Mouse (Mus musculus) R1 (cell line): ENCODE results near the gene Gm815.
A peak's percentile ranks its signal among the peaks of the same experiment; 100 is the strongest.

ENCODE experiments used
- DNase-seq: peaks from one replicate; pipeline ENCODE4 v3.0.0-alpha.2; 2018; ENCODE audit warnings: low read depth, low spot score

Gm815 gene

GRCm38 (mm10) chr19:26877180-26877775 lies 8.4 kb upstream of the Gm815 start:
- DNase-seq, result peak; percentile 71

GRCm38 (mm10) chr19:26879856-26880255 lies 5.8 kb upstream of the Gm815 start:
- DNase-seq, result no peak

GRCm38 (mm10) chr19:26881866-26882427 lies 3.7 kb upstream of the Gm815 start:
- DNase-seq, result no peak

GRCm38 (mm10) chr19:26888171-26888570 lies 2.5 kb downstream of the Gm815 start:
- DNase-seq, result no peak

GRCm38 (mm10) chr19:26891306-26891964 lies 5.8 kb downstream of the Gm815 start:
- no peak for DNase-seq

GRCm38 (mm10) chr19:26892861-26893260 lies 7.2 kb downstream of the Gm815 start:
- DNase-seq, result no peak

GRCm38 (mm10) chr19:26902162-26902561 lies 16.5 kb downstream of the Gm815 start:
- no peak for DNase-seq

- DNase-seq, result no peak
Measured at GRCm38 (mm10) chr19:26914245-26914644, 28.6 kb downstream of the Gm815 start.

- no peak for DNase-seq
Measured at GRCm38 (mm10) chr19:26920816-26921215, 35.1 kb downstream of the Gm815 start.

- DNase-seq, result peak; percentile 4
Measured at GRCm38 (mm10) chr19:26930295-26931283, 44.9 kb downstream of the Gm815 start.

- DNase-seq, result no peak
Measured at GRCm38 (mm10) chr19:26934186-26934585, 48.5 kb downstream of the Gm815 start.
